Mouse (Mus musculus): Measurements from ENCODE around the gene Trim2. TPM values are rescaled to one million over a fixed set of nuclear protein-coding genes. Genes with fewer than 3 reads are reported as not detected.
A peak's percentile ranks its signal among the peaks of the same experiment; 100 is the strongest.

Gene Trim2
- polyA plus RNA-seq, 1 experiment from 2014 or later = 194 TPM

GRCm38 (mm10) chr3:84215253-84215652, 91.4 kb downstream of the Trim2 start:
- 21% methylated on average over 9 of the region's 9 CpGs for WGBS
- Histone ChIP-seq H3K27ac (replicated peaks) (peak overlapping the region; percentile 87), H3K4me2 (replicated peaks) (peak overlapping the region; percentile 37), H3K27me3 (no peaks in the 10 kb centered on the region), H3K9ac (replicated peaks) (peak overlapping the region; percentile 37), H3K4me3 (peak overlapping the region; percentile 17), H3K36me3 (no peaks in the 10 kb centered on the region), H3K4me1 (peaks cover 84% of the 10 kb centered on the region), H3K9me3 (no peaks in the 10 kb centered on the region)
- peak; percentile 51 for ATAC-seq (replicated peaks)

- Histone ChIP-seq H3K27ac (replicated peaks) (peak overlapping the region; percentile 87; the same call in 1 of the 2 replicates), H3K36me3 (peaks cover 7% of the 10 kb centered on the region), H3K4me1 (peaks cover 81% of the 10 kb centered on the region), H3K4me2 (replicated peaks) (no peak overlapping the region), H3K9ac (replicated peaks) (no peak overlapping the region), H3K27me3 (no peaks in the 10 kb centered on the region), H3K9me3 (no peaks in the 10 kb centered on the region), H3K4me3 (no peak overlapping the region)
- 69% methylated on average over 6 of the region's 6 CpGs for WGBS
- ATAC-seq (replicated peaks) = no peak
Measured at GRCm38 (mm10) chr3:84214501-84214900, 92.2 kb downstream of the Trim2 start.

- WGBS = 83% methylated on average over 7 of the region's 7 CpGs
- Histone ChIP-seq H3K9ac (replicated peaks) (no peak overlapping the region), H3K27ac (replicated peaks) (no peak overlapping the region), H3K9me3 (no peaks in the 10 kb centered on the region), H3K4me2 (replicated peaks) (no peak overlapping the region), H3K4me1 (peaks cover 64% of the 10 kb centered on the region), H3K27me3 (no peaks in the 10 kb centered on the region), H3K36me3 (peaks cover 31% of the 10 kb centered on the region), H3K4me3 (no peak overlapping the region)
- no peak for ATAC-seq (replicated peaks)
Measured at GRCm38 (mm10) chr3:84211340-84211875, 95.3 kb downstream of the Trim2 start.

GRCm38 (mm10) chr3:84208917-84209513, 97.7 kb downstream of the Trim2 start:
- H3K4me2 ChIP-seq (replicated peaks) = no peak overlapping the region
- H3K27me3 ChIP-seq = no peaks in the 10 kb centered on the region
- H3K9me3 ChIP-seq = no peaks in the 10 kb centered on the region
- peaks cover 45% of the 10 kb centered on the region for H3K4me1 ChIP-seq
- H3K9ac ChIP-seq (replicated peaks) = no peak overlapping the region
- no peak for ATAC-seq (replicated peaks)
- peak overlapping the region; percentile 23; the same call in 1 of the 2 replicates for H3K27ac ChIP-seq (replicated peaks)
- no peak overlapping the region for H3K4me3 ChIP-seq
- 86% methylated on average over 7 of the region's 7 CpGs for WGBS
- peaks cover 50% of the 10 kb centered on the region for H3K36me3 ChIP-seq

GRCm38 (mm10) chr3:84208475-84208874, 98.2 kb downstream of the Trim2 start:
- H3K4me1 ChIP-seq = peaks cover 41% of the 10 kb centered on the region
- no peak overlapping the region for H3K4me3 ChIP-seq
- H3K9ac ChIP-seq (replicated peaks) = no peak overlapping the region
- no peaks in the 10 kb centered on the region for H3K27me3 ChIP-seq
- H3K9me3 ChIP-seq = no peaks in the 10 kb centered on the region
- 95% methylated on average over 7 of the region's 7 CpGs for WGBS
- no peak for ATAC-seq (replicated peaks)
- H3K36me3 ChIP-seq = peaks cover 52% of the 10 kb centered on the region
- no peak overlapping the region for H3K27ac ChIP-seq (replicated peaks)
- H3K4me2 ChIP-seq (replicated peaks) = no peak overlapping the region

DNA sequence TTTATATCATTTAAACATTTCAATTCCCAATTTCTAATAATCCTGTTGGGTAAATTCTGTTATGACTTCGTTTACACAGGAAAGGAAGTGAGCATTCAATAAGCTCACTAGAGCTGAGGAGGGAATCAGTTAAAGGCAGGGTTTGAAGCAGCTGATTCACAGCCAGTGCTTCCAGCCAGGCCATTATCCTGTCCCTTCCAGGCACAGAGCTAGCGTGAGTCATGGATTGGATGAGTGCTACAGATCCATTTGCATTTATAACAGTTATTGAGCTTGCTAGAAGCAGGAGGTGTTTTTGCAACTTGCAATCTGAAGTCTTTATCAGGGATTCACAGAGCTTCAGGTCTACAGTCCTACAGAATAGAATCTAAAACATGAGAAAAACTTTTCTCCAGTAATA, 99.3 kb downstream of the Trim2 start:
- Histone ChIP-seq H3K4me3 (no peak overlapping the region), H3K9me3 (no peaks in the 10 kb centered on the region), H3K4me2 (replicated peaks) (no peak overlapping the region), H3K4me1 (peaks cover 36% of the 10 kb centered on the region), H3K27me3 (no peaks in the 10 kb centered on the region), H3K36me3 (peaks cover 53% of the 10 kb centered on the region), H3K9ac (replicated peaks) (no peak overlapping the region), H3K27ac (replicated peaks) (0 out of 2 replicates have a peak overlapping the region, but pooled peaks have one; percentile 25)
- 47% methylated on average over 2 of the region's 2 CpGs for WGBS
- ATAC-seq (replicated peaks) = no peak

DNA sequence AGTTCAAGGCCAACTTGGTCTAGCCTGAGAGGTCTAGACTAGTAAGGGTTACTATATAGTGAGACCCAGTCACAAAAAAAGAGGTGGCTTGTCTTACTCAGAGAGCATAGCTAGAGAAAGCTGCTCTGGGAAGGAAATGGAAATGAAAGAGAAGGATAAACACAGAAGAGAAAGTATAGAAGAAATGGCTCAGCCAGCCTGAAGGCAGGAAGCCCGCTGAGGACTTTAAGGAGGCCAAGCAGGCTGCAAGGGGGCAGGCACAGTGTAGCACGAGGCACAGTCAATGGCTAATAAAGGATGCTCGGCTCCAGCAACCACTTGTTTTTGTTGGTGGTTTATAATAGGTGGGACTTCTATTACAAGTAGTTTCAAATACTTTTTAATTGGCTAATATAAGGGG, 100.6 kb downstream of the Trim2 start:
- no peak overlapping the region for H3K9ac ChIP-seq (replicated peaks)
- no peak for ATAC-seq (replicated peaks)
- H3K36me3 ChIP-seq = peaks cover 57% of the 10 kb centered on the region
- no peak overlapping the region for H3K4me2 ChIP-seq (replicated peaks)
- WGBS = 80% methylated on average over 3 of the region's 3 CpGs
- H3K4me3 ChIP-seq = no peak overlapping the region
- H3K27ac ChIP-seq (replicated peaks) = no peak overlapping the region
- H3K9me3 ChIP-seq = no peaks in the 10 kb centered on the region
- H3K27me3 ChIP-seq = no peaks in the 10 kb centered on the region
- peaks cover 39% of the 10 kb centered on the region for H3K4me1 ChIP-seq

DNA sequence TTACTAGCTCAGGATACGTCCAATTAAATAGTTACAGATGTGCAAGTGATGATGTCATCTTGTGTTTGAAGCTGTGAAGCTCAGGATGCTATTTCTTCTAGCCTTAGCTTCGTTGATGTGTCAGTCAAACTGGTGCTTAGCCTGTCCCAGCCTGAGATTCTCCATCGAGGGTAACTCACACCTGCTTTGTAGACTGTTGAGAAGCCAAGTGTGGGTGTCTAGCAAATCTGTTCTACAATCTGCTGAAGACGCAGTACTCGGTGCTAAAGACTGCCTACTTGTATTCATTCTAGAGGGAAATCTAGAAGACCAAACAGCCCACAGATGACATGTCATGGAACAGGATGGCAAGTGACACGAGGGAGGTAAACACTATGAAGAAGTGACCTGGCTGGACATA, 101.0 kb downstream of the Trim2 start:
- Histone ChIP-seq H3K9me3 (no peaks in the 10 kb centered on the region), H3K36me3 (peaks cover 57% of the 10 kb centered on the region), H3K27me3 (no peaks in the 10 kb centered on the region), H3K4me1 (peaks cover 39% of the 10 kb centered on the region), H3K4me2 (replicated peaks) (no peak overlapping the region), H3K27ac (replicated peaks) (no peak overlapping the region), H3K9ac (replicated peaks) (no peak overlapping the region), H3K4me3 (no peak overlapping the region)
- WGBS = 76% methylated on average over 6 of the region's 6 CpGs
- ATAC-seq (replicated peaks) = no peak

DNA sequence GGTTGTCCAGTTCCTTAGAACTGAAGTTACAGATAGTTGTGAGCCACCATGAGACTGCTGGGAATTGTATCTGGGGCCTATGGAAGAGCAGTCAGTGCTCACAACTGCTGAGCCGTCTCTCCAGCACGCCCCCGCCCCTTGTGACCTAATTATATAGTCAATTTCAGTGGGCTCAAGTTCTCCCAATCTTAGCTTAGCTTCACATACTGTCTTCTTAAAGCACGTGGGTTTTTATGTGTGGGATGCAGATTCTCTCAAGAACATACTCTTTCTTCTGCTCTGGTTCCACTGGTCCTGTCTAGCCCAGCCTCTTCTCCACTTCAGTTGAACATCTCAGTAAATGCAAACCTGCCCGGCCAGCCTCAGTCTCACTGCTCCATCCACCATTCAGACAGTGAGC, 102.0 kb downstream of the Trim2 start:
- H3K36me3 ChIP-seq = peaks cover 51% of the 10 kb centered on the region
- no peak overlapping the region for H3K9ac ChIP-seq (replicated peaks)
- ATAC-seq (replicated peaks) = no peak
- no peaks in the 10 kb centered on the region for H3K9me3 ChIP-seq
- 83% methylated on average over 5 of the region's 5 CpGs for WGBS
- H3K27ac ChIP-seq (replicated peaks) = no peak overlapping the region
- no peaks in the 10 kb centered on the region for H3K27me3 ChIP-seq
- H3K4me2 ChIP-seq (replicated peaks) = no peak overlapping the region
- H3K4me1 ChIP-seq = peaks cover 39% of the 10 kb centered on the region
- no peak overlapping the region for H3K4me3 ChIP-seq

GRCm38 (mm10) chr3:84200559-84201420, 105.9 kb downstream of the Trim2 start:
- H3K36me3 ChIP-seq = peaks cover 30% of the 10 kb centered on the region
- H3K9me3 ChIP-seq = no peaks in the 10 kb centered on the region
- no peak overlapping the region for H3K9ac ChIP-seq (replicated peaks)
- ATAC-seq (replicated peaks) = peak; percentile 89
- no peaks in the 10 kb centered on the region for H3K27me3 ChIP-seq
- 16% methylated on average over 13 of the region's 13 CpGs for WGBS
- H3K4me2 ChIP-seq (replicated peaks) = no peak overlapping the region
- peak overlapping the region; percentile 88 for H3K27ac ChIP-seq (replicated peaks)
- H3K4me1 ChIP-seq = peaks cover 19% of the 10 kb centered on the region
- no peak overlapping the region for H3K4me3 ChIP-seq

DNA sequence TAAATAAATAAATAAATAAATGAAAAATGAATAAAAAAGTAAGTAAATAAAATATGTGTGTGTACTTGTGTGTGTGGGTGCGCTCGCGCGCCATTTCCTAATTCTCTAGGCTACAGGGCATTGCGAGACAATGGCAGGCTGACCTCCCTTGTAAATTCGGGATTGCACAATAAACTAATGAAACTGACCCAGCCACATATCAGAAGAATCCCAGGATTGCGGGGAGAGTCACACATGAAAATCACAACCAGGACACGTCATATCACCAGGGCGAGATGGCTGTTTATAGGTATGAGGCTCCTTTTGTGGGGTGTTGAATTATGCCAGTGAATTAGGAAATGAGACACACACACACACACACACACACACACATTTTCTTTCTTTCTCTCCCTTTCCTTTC, 107.2 kb downstream of the Trim2 start:
- H3K4me1 ChIP-seq = peaks cover 19% of the 10 kb centered on the region
- peaks cover 24% of the 10 kb centered on the region for H3K36me3 ChIP-seq
- no peak overlapping the region for H3K9ac ChIP-seq (replicated peaks)
- ATAC-seq (replicated peaks) = no peak
- no peak overlapping the region for H3K4me3 ChIP-seq
- WGBS = 94% methylated on average over 9 of the region's 9 CpGs
- H3K27ac ChIP-seq (replicated peaks) = 0 out of 2 replicates have a peak overlapping the region, but pooled peaks have one; percentile 34
- no peaks in the 10 kb centered on the region for H3K27me3 ChIP-seq
- no peaks in the 10 kb centered on the region for H3K9me3 ChIP-seq
- no peak overlapping the region for H3K4me2 ChIP-seq (replicated peaks)

DNA sequence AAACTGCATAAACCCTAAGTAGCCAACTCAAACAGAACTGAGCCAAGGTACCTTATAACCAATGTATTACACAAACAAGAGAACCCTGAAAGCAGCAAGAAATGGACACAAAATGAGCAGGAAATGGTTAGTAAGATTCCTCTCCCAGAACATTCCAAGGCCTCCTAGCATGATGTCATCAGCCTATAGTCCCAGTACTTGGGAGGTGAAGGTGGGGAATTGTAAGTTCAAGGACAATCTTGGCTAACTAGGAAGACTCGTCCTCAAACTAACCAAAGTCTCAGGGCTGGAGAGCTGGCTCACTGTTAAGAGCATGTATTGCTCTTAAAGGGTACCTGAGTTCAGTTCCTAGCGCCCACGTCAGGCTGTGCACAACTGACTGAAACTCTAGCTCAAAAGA, 108.4 kb downstream of the Trim2 start:
- Histone ChIP-seq H3K27ac (replicated peaks) (no peak overlapping the region), H3K9me3 (no peaks in the 10 kb centered on the region), H3K4me3 (no peak overlapping the region), H3K4me1 (peaks cover 19% of the 10 kb centered on the region), H3K27me3 (no peaks in the 10 kb centered on the region), H3K36me3 (peaks cover 30% of the 10 kb centered on the region), H3K9ac (replicated peaks) (no peak overlapping the region), H3K4me2 (replicated peaks) (no peak overlapping the region)
- 94% methylated on average over 3 of the region's 3 CpGs for WGBS
- no peak for ATAC-seq (replicated peaks)
